ENCODE assay signal across 17 mouse cellular contexts in genomic region chr4:66102037-66102436, GRCm38 (mm10).
DNase-seq lines count a peak whose midpoint lies in the region; ATAC-seq and TF ChIP-seq lines count a peak whose summit lies in the region.
"Had no signal": no experiment of that assay in that cellular context is flagged by ENCODE, and none has a peak within 500 bp of the region (broad histone marks: within the 10 kb centered on the region; RNA-seq: fewer than 3 reads in every experiment).

No protein-coding gene starts in this region.

- WGBS in forebrain, embryonic 14.5 days: 1% methylated on average over 5 of the region's 5 CpGs
- 20% methylated on average over 5 of the region's 5 CpGs for WGBS in forebrain, embryonic 12.5 days
- 40% methylated on average over 5 of the region's 5 CpGs for WGBS in hindbrain, postnatal 0 days
- 34% methylated on average over 5 of the region's 5 CpGs for WGBS in hindbrain, embryonic 16.5 days
- 74% methylated on average over 5 of the region's 5 CpGs for WGBS in heart, embryonic 11.5 days (ENCODE audit: insufficient replicate concordance)

- H3K9ac ChIP-seq in forebrain, embryonic 14.5 days (ENCODE audit: low read length): no peak overlapping the region
- H3K9ac ChIP-seq in forebrain, embryonic 12.5 days: no peak overlapping the region
- H3K9ac ChIP-seq in hindbrain, postnatal 0 days (replicated peaks; ENCODE audit: low read length): no peak overlapping the region
- H3K9ac ChIP-seq in hindbrain, embryonic 16.5 days (ENCODE audit: low read depth, low read length): no peak overlapping the region
- no peak overlapping the region for H3K9ac ChIP-seq in heart, embryonic 11.5 days (ENCODE audit: low read depth, low read length)
- H3K9ac ChIP-seq: hindbrain, embryonic 12.5 days had no signal

- peak; percentile 58 for DNase-seq in forebrain, embryonic 14.5 days (ENCODE audit: low spot score)
- peak; percentile 15 for DNase-seq in hindbrain, postnatal 0 days (ENCODE audit: low spot score)
- peak; percentile 12 for DNase-seq in retina, postnatal 1 day
- DNase-seq in retina, embryonic 14.5 days (ENCODE audit: low spot score): no peak
- DNase-seq: adrenal gland, postnatal 10 days; cerebellum, adult 11-12 months; cerebellum, adult 9-10 months; cerebellum, postnatal 25 days; gastrocnemius, postnatal 36 days; heart, postnatal 10 days; heart, postnatal 4 days had no signal

- H3K36me3 ChIP-seq in forebrain, embryonic 14.5 days (ENCODE audit: control insufficient read depth, insufficient read depth, low read length): no peaks in the 10 kb centered on the region
- H3K36me3 ChIP-seq in forebrain, embryonic 12.5 days (replicated peaks): no peaks in the 10 kb centered on the region
- H3K36me3 ChIP-seq in hindbrain, postnatal 0 days (ENCODE audit: insufficient read depth, low read length): no peaks in the 10 kb centered on the region
- H3K36me3 ChIP-seq in hindbrain, embryonic 16.5 days (ENCODE audit: control insufficient read depth, insufficient read depth, low read length): no peaks in the 10 kb centered on the region
- no peaks in the 10 kb centered on the region for H3K36me3 ChIP-seq in heart, embryonic 11.5 days (ENCODE audit: control insufficient read depth, insufficient read depth, low read length)
- H3K36me3 ChIP-seq: embryonic facial prominence, embryonic 10.5 days; hindbrain, embryonic 12.5 days had no signal

- H3K9me3 ChIP-seq in forebrain, embryonic 14.5 days (replicated peaks; ENCODE audit: control insufficient read depth, low read length): no peaks in the 10 kb centered on the region
- H3K9me3 ChIP-seq in forebrain, embryonic 12.5 days: no peaks in the 10 kb centered on the region
- H3K9me3 ChIP-seq in hindbrain, postnatal 0 days (ENCODE audit: low read length): no peaks in the 10 kb centered on the region
- H3K9me3 ChIP-seq in hindbrain, embryonic 16.5 days (ENCODE audit: control insufficient read depth, low read length): no peaks in the 10 kb centered on the region
- H3K9me3 ChIP-seq in heart, embryonic 11.5 days (replicated peaks; ENCODE audit: control insufficient read depth, low read length): no peaks in the 10 kb centered on the region
- H3K9me3 ChIP-seq: embryonic facial prominence, embryonic 10.5 days; hindbrain, embryonic 12.5 days had no signal

- no peak overlapping the region for H3K4me3 ChIP-seq in forebrain, embryonic 14.5 days (ENCODE audit: low read depth, low read length)
- no peak overlapping the region for H3K4me3 ChIP-seq in forebrain, embryonic 12.5 days (replicated peaks)
- no peak overlapping the region for H3K4me3 ChIP-seq in hindbrain, postnatal 0 days (ENCODE audit: low read length)
- H3K4me3 ChIP-seq in hindbrain, embryonic 16.5 days (ENCODE audit: low read length): no peak overlapping the region
- H3K4me3 ChIP-seq in heart, embryonic 11.5 days (ENCODE audit: low read depth, low read length): no peak overlapping the region
- H3K4me3 ChIP-seq: embryonic facial prominence, embryonic 10.5 days; hindbrain, embryonic 12.5 days had no signal

- peak; percentile 37; the same call in 1 of the 2 replicates for ATAC-seq in forebrain, embryonic 14.5 days
- no peak for ATAC-seq in forebrain, embryonic 12.5 days (ENCODE audit: low FRiP score)
- no peak for ATAC-seq in hindbrain, postnatal 0 days
- ATAC-seq in hindbrain, embryonic 16.5 days: no peak
- no peak for ATAC-seq in heart, embryonic 11.5 days (replicated peaks; ENCODE audit: insufficient number of reproducible peaks, low FRiP score, low TSS enrichment)
- ATAC-seq: inflammation-experienced regulatory T-cells, adult 6 months had no signal

- H3K27me3 ChIP-seq in forebrain, embryonic 14.5 days (replicated peaks; ENCODE audit: control insufficient read depth, insufficient read depth, low read length): no peaks in the 10 kb centered on the region
- no peaks in the 10 kb centered on the region for H3K27me3 ChIP-seq in forebrain, embryonic 12.5 days
- H3K27me3 ChIP-seq in hindbrain, postnatal 0 days (ENCODE audit: insufficient read depth, low read length): no peaks in the 10 kb centered on the region
- H3K27me3 ChIP-seq in hindbrain, embryonic 16.5 days (replicated peaks; ENCODE audit: control insufficient read depth, insufficient read depth, low read length): no peaks in the 10 kb centered on the region
- H3K27me3 ChIP-seq in heart, embryonic 11.5 days (ENCODE audit: control insufficient read depth, insufficient read depth, low read length): no peaks in the 10 kb centered on the region
- H3K27me3 ChIP-seq: hindbrain, embryonic 12.5 days had no signal

- no peak overlapping the region for H3K4me2 ChIP-seq in forebrain, embryonic 14.5 days (ENCODE audit: low read length)
- H3K4me2 ChIP-seq in forebrain, embryonic 12.5 days: no peak overlapping the region
- no peak overlapping the region for H3K4me2 ChIP-seq in hindbrain, postnatal 0 days (ENCODE audit: low read depth, low read length)
- H3K4me2 ChIP-seq in hindbrain, embryonic 16.5 days (ENCODE audit: low read length): no peak overlapping the region
- no peak overlapping the region for H3K4me2 ChIP-seq in heart, embryonic 11.5 days
- H3K4me2 ChIP-seq: hindbrain, embryonic 12.5 days had no signal

- no peak overlapping the region for H3K27ac ChIP-seq in forebrain, embryonic 14.5 days (ENCODE audit: low read depth, low read length)
- H3K27ac ChIP-seq in forebrain, embryonic 12.5 days: no peak overlapping the region
- H3K27ac ChIP-seq in hindbrain, postnatal 0 days: no peak overlapping the region
- H3K27ac ChIP-seq in hindbrain, embryonic 16.5 days (ENCODE audit: low read depth, low read length): no peak overlapping the region
- no peak overlapping the region for H3K27ac ChIP-seq in heart, embryonic 11.5 days (ENCODE audit: low read depth, low read length)
- H3K27ac ChIP-seq: embryonic facial prominence, embryonic 10.5 days; hindbrain, embryonic 12.5 days had no signal

- H3K4me1 ChIP-seq in forebrain, embryonic 14.5 days (ENCODE audit: control insufficient read depth, insufficient read depth, low read length): 0 out of 2 replicates have a peak, but pooled peaks cover 3% of the 10 kb centered on the region
- no peaks in the 10 kb centered on the region for H3K4me1 ChIP-seq in forebrain, embryonic 12.5 days
- no peaks in the 10 kb centered on the region for H3K4me1 ChIP-seq in hindbrain, postnatal 0 days (ENCODE audit: insufficient read depth, low read length)
- peaks cover 2% of the 10 kb centered on the region for H3K4me1 ChIP-seq in hindbrain, embryonic 16.5 days (ENCODE audit: control insufficient read depth, insufficient read depth, low read depth, low read length)
- H3K4me1 ChIP-seq in heart, embryonic 11.5 days (ENCODE audit: control insufficient read depth, insufficient read depth, low read length): no peaks in the 10 kb centered on the region
- H3K4me1 ChIP-seq: embryonic facial prominence, embryonic 10.5 days; hindbrain, embryonic 12.5 days had no signal

- TF ChIP-seq CTCF in hindbrain, postnatal 0 days (IDR thresholded peaks at IDR 0.05; ENCODE audit: low read depth): no peak
